Mouse (Mus musculus) CH12.LX (cell line): ENCODE measurements around the gene Mbd4. TPM values are rescaled to one million over a fixed set of nuclear protein-coding genes. Genes with fewer than 3 reads are reported as not detected.

ENCODE experiments used
- DNase-seq: peaks from one replicate; pipeline ENCODE4 v3.0.0-alpha.2; 2013; ENCODE audit errors: extremely low read depth
- H3K27ac ChIP-seq: 2 replicates; pipeline ENCODE4 v1.5.1; 2012; ENCODE audit warnings: low read depth, mild to moderate bottlenecking, control low read depth, moderate library complexity; ENCODE audit not compliant: insufficient read depth
- H3K27me3 ChIP-seq: replicated peaks from 2 replicates; pipeline ENCODE3; 2012; ENCODE audit warnings: inconsistent platforms
- H3K36me3 ChIP-seq, 2 experiments: replicated peaks in 1 of 2; 2 replicates each; pipeline versions ENCODE3 to v1.6.1; 2012; ENCODE audit warnings: inconsistent platforms in 1 of 2, low read length in 1 of 2, mild to moderate bottlenecking in 1 of 2, mixed read lengths in 1 of 2, moderate library complexity in 1 of 2; ENCODE audit not compliant: control insufficient read depth in 1 of 2, insufficient read depth in 1 of 2
- H3K4me1 ChIP-seq, 2 experiments: 2 replicates each; pipeline ENCODE4 v1.6.1; 2012; ENCODE audit warnings: inconsistent platforms in 1 of 2, moderate library complexity in 1 of 2; ENCODE audit not compliant: insufficient read depth in 2 of 2, control insufficient read depth in 1 of 2
- H3K4me2 ChIP-seq: 2 replicates; pipeline ENCODE4 v1.6.1; 2012; ENCODE audit warnings: low read depth, mild to moderate bottlenecking, control low read depth; ENCODE audit not compliant: poor library complexity, insufficient read depth, severe bottlenecking
- H3K4me3 ChIP-seq, 3 experiments: fragments of 150-350 bp in 1 of 3; sonication (generic) in 1 of 3; replicated peaks in 1 of 3; 2 replicates each; pipeline versions ENCODE3 to v1.5.1; 2011 to 2012; ENCODE audit warnings: low read depth in 2 of 3, low read length in 2 of 3, mild to moderate bottlenecking in 2 of 3, moderate library complexity in 2 of 3, control low read depth in 1 of 3, improper control_type of control experiment in 1 of 3, inconsistent platforms in 1 of 3, mixed read lengths in 1 of 3; ENCODE audit not compliant: poor library complexity in 1 of 3
- H3K79me2 ChIP-seq: replicated peaks from 2 replicates; pipeline ENCODE4 v1.6.1; 2012; ENCODE audit warnings: mild to moderate bottlenecking, moderate library complexity; ENCODE audit not compliant: control insufficient read depth, poor library complexity, insufficient read depth, severe bottlenecking; ENCODE audit errors: extremely low read depth
- H3K9ac ChIP-seq: 2 replicates; pipeline ENCODE4 v1.6.1; 2012; ENCODE audit warnings: low read depth, mild to moderate bottlenecking, control low read depth, moderate library complexity; ENCODE audit not compliant: insufficient read depth
- H3K9me3 ChIP-seq: replicated peaks from 2 replicates; pipeline ENCODE3; 2012; ENCODE audit warnings: low read length, inconsistent platforms, mixed read lengths
- CHD1 ChIP-seq: IDR thresholded peaks from 2 replicates; pipeline ENCODE4 v1.6.1; 2012; ENCODE audit warnings: low read depth, low read length, improper control_type of control experiment, inconsistent platforms
- CHD2 ChIP-seq: IDR thresholded peaks from 2 replicates; pipeline ENCODE4 v1.6.1; 2011; ENCODE audit warnings: low read length, improper control_type of control experiment
- CTCF ChIP-seq, 2 experiments: IDR thresholded peaks in 1 of 2; conservative IDR thresholded peaks in 1 of 2; 2 replicates each; pipeline ENCODE4 v1.5.1; 2011 to 2012; ENCODE audit warnings: low read depth in 2 of 2, low read length in 2 of 2, improper control_type of control experiment in 1 of 2, inconsistent platforms in 1 of 2, mild to moderate bottlenecking in 1 of 2, moderate library complexity in 1 of 2
- ELF1 ChIP-seq: IDR thresholded peaks from 2 replicates; pipeline ENCODE4 v1.6.1; 2014; ENCODE audit warnings: low read depth, mild to moderate bottlenecking, inconsistent platforms, low read length, improper control_type of control experiment
- EP300 ChIP-seq: IDR thresholded peaks from 2 replicates; pipeline ENCODE4 v1.6.1; 2011; ENCODE audit warnings: low read length, improper control_type of control experiment
- GABPA ChIP-seq: IDR thresholded peaks from 2 replicates; pipeline ENCODE4 v1.6.1; 2012; ENCODE audit warnings: low read depth, low read length, improper control_type of control experiment, inconsistent platforms; ENCODE audit not compliant: insufficient replicate concordance
- HCFC1 ChIP-seq: IDR thresholded peaks from 2 replicates; pipeline ENCODE4 v1.6.1; 2012; ENCODE audit warnings: low read depth, mild to moderate bottlenecking, inconsistent platforms, low read length, improper control_type of control experiment
- JUND ChIP-seq: conservative IDR thresholded peaks from 2 replicates; pipeline ENCODE4 v1.6.1; 2011; ENCODE audit warnings: low read depth, low read length, improper control_type of control experiment
- MAFK ChIP-seq: IDR thresholded peaks from 2 replicates; pipeline ENCODE4 v1.6.1; 2011; ENCODE audit warnings: low read length, improper control_type of control experiment; ENCODE audit not compliant: insufficient replicate concordance
- NELFE ChIP-seq: IDR thresholded peaks from 2 replicates; pipeline ENCODE4 v1.6.1; 2011; ENCODE audit warnings: low read depth, low read length, improper control_type of control experiment
- NRF1 ChIP-seq: IDR thresholded peaks from 2 replicates; pipeline ENCODE4 v1.6.1; 2014; ENCODE audit warnings: low read depth, mild to moderate bottlenecking, inconsistent platforms, low read length, improper control_type of control experiment, moderate library complexity
- POLR2A ChIP-seq: IDR thresholded peaks from 2 replicates; pipeline ENCODE4 v1.6.1; 2011; ENCODE audit warnings: low read depth, mild to moderate bottlenecking, improper control_type of control experiment, low read length
- POLR2AphosphoS2 ChIP-seq: IDR thresholded peaks from 2 replicates; pipeline ENCODE4 v1.6.1; 2011; ENCODE audit warnings: low read depth, low read length, improper control_type of control experiment
- RAD21 ChIP-seq: IDR thresholded peaks from 2 replicates; pipeline ENCODE4 v1.6.1; 2011; ENCODE audit warnings: low read depth, mild to moderate bottlenecking, low read length, improper control_type of control experiment, moderate library complexity
- RCOR1 ChIP-seq: conservative IDR thresholded peaks from 2 replicates; pipeline ENCODE4 v1.6.1; 2012; ENCODE audit warnings: low read depth, mild to moderate bottlenecking, inconsistent platforms, low read length, improper control_type of control experiment
- SIN3A ChIP-seq: IDR thresholded peaks from 2 replicates; pipeline ENCODE4 v1.6.1; 2012; ENCODE audit warnings: low read length, improper control_type of control experiment, inconsistent platforms
- SMC3 ChIP-seq: IDR thresholded peaks from 2 replicates; pipeline ENCODE4 v1.6.1; 2011; ENCODE audit warnings: low read depth, low read length, improper control_type of control experiment
- TCF12 ChIP-seq: IDR thresholded peaks from 2 replicates; pipeline ENCODE4 v1.6.1; 2014; ENCODE audit warnings: low read depth, mild to moderate bottlenecking, inconsistent platforms, low read length, improper control_type of control experiment
- UBTF ChIP-seq: IDR thresholded peaks from 2 replicates; pipeline ENCODE4 v1.6.1; 2012; ENCODE audit warnings: low read depth, mild to moderate bottlenecking, inconsistent platforms, low read length, improper control_type of control experiment, moderate library complexity
- ZMIZ1 ChIP-seq: IDR thresholded peaks from 2 replicates; pipeline ENCODE4 v1.6.1; 2012; ENCODE audit warnings: low read depth, mild to moderate bottlenecking, inconsistent platforms, low read length, improper control_type of control experiment
- ZNF384 ChIP-seq: IDR thresholded peaks from 2 replicates; pipeline ENCODE4 v1.6.1; 2012; ENCODE audit warnings: low read depth, low read length, improper control_type of control experiment, inconsistent platforms
- dilution Hi-C: fragments of 300-500 bp; cut with MboI; formaldehyde crosslinking; loops from 2 replicates; pipeline ENCODE4 v1.14.3; 2020; ENCODE audit warnings: low sequenced_read_pairs; ENCODE audit not compliant: extremely low pct_unique_long_range_greater_than_20kb, extremely low pct_ligation_motif_present
- in situ Hi-C: fragments of 300-500 bp; cut with MboI; formaldehyde crosslinking; loops from 3 replicates; pipeline ENCODE4 v1.14.3; 2019; ENCODE audit warnings: low sequenced_read_pairs, low pct_ligation_motif_present, low pct_unique_long_range_greater_than_20kb, mixed read lengths
- polyA plus RNA-seq: library from polyadenylated mRNA; unstranded; fragments of >175 nt; gene quantifications from 2 replicates; pipeline ENCODE4 v1.2.1, GENCODE M21; 2012; ENCODE audit warnings: low read depth; ENCODE audit not compliant: insufficient read length
- total RNA-seq, 2 experiments: library from RNA; depleted of rRNA; stranded (reverse); fragments of 300-350 nt in 1 of 2; fragments of >200 nt in 1 of 2; gene quantifications; 2 replicates each; pipeline ENCODE4 v1.2.3; 2012 to 2014

Mbd4 gene
- total and polyA plus RNA-seq, 3 experiments = 7.3 to 12.2 (median 8.6) TPM

DNA sequence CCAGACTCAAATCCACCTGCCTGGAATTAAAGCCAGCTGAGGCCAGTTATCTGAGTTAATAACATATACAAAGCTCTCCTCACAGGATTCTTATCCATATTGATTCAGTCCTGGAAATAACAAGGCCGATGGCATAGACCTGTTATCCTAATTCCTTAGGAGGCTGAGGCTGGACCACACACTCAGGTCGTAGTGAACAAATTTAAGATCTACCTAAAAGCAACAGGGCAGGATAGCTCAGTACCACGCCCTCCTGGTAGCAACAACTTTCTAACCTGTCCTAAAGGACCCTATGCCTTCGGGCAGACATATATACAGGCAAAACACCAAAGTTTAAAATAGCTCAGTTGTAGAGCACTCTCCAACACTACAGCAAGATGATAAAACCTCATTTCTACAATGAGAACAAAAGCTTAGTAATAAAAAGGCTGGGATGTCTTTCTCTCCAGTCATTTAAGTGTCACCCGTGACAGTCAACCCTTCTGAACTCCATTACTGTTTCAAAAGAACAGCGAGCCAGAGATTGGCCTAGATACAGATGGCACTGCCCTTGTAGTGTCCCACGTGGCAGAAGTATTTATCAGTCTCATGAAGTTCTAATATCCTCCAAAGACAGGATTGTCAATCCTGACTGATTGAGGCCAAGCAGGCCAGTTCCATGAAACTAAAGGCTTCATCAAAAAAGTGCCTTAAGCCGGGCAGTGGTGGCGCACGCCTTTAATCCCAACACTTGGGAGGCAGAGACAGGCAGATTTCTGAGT, 48.6 kb downstream of the Mbd4 start:
- Histone ChIP-seq H3K79me2 (peaks cover 40% of the 10 kb centered on the region), H3K36me3 (peaks cover 60 to 78% of the 10 kb centered on the region in 2 experiments), H3K27ac (no peak overlapping the region), H3K27me3 (no peaks in the 10 kb centered on the region)
- in situ Hi-C loops = no loop called here
- TF ChIP-seq CHD1 = no peak
- peak; percentile 60; the same call in 1 of the 2 replicates for TF ChIP-seq RCOR1
- peak; percentile 51; the same call in 1 of the 2 replicates for TF ChIP-seq ZMIZ1
- TF ChIP-seq POLR2A = peak; percentile 35; the same call in 1 of the 2 replicates
- TF ChIP-seq HCFC1 = no peak
- no peak for TF ChIP-seq NELFE
- no peak for TF ChIP-seq UBTF
- TF ChIP-seq TCF12 = no peak
- no peak for TF ChIP-seq SIN3A
- no peak for TF ChIP-seq JUND
- no peak for TF ChIP-seq EP300
- TF ChIP-seq CHD2 = peak; percentile 63
- no peak for TF ChIP-seq MAFK
- TF ChIP-seq ELF1 = no peak
- TF ChIP-seq POLR2AphosphoS2 = peak; percentile 97
- TF ChIP-seq, all 38 proteins: peak for 5
- peaks cover 0 to 21% of the 10 kb centered on the region in 2 experiments; a peak in 2 of 4 replicates for H3K4me1 ChIP-seq
- no peak overlapping the region for H3K9ac ChIP-seq
- DNase-seq = no peak
- dilution Hi-C loops = no loop called here
- no peaks in the 10 kb centered on the region for H3K9me3 ChIP-seq
- no peak overlapping the region for H3K4me2 ChIP-seq
- H3K4me3 ChIP-seq = no peak overlapping the region

DNA sequence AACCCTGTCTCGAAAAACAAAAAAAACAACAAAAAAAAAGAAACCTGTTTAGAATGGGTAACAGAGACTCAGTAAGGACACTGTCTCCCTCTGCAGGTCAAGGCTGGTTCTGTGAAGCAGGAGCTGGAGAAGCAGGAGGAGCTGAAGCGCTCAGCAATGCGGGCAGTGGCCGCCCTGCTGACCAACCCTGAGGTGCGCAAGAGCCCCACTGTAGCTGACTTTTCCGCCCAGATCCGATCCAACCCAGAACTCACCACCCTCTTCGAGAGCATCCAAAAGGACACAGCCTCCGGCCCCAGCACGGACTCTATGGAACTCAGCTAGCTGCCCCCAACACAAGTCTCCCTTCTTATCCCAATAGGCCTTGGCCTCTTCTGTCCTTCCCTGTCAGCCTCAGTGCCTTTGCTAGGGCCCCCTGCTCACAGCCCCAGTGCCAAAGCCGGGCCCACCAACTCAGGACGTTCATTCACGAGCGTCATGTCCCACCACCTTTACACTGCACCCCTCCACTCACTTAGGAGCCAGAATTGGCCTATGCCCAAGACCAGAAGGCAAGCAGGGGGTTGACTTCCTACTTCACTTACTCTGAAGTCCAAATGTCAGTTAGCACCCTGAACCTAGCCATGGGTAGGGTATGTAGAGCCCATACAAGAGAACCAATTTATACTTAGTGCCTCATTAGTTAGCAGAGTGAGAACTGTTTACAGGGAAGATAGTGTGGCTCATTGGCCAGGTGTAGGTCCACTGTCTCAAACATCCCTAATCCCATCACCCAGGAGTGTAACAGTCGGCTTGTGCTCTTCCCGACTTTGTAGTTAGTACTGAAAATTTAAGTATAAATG, 49.4 kb downstream of the Mbd4 start:
- Histone ChIP-seq H3K27me3 (no peaks in the 10 kb centered on the region), H3K79me2 (peaks cover 40% of the 10 kb centered on the region), H3K9ac (no peak overlapping the region), H3K4me1 (peaks cover 0 to 18% of the 10 kb centered on the region in 2 experiments; a peak in 2 of 4 replicates), H3K4me3 (no peak overlapping the region), H3K9me3 (no peaks in the 10 kb centered on the region), H3K36me3 (peaks cover 68 to 86% of the 10 kb centered on the region in 2 experiments), H3K27ac (peak overlapping the region; percentile 14; the same call in 1 of the 2 replicates), H3K4me2 (no peak overlapping the region)
- dilution Hi-C loops = no loop called here
- TF ChIP-seq POLR2AphosphoS2 (no peak; the same call in 1 of the 2 replicates), CTCF (conservative IDR thresholded peaks at IDR 0.05 in 1 of 2, IDR thresholded peaks at IDR 0.05 in 1 of 2; ENCODE audit: low read depth in 2 of 2, low read length in 2 of 2) (peak in 1 of 2 experiments; percentile 73; a peak in 3 of 4 replicates), SMC3 (peak; percentile 56), GABPA (no peak), POLR2A (peak; percentile 35; the same call in 1 of the 2 replicates), CHD2 (peak; percentile 7; the same call in 1 of the 2 replicates), ZNF384 (peak; percentile 87), JUND (no peak), MAFK (no peak), RAD21 (peak; percentile 59), NRF1 (no peak)
- DNase-seq = peak; percentile 79
- in situ Hi-C loops = no loop called here
